Mouse (Mus musculus) MEL (cell line): Measurements from ENCODE around the gene Gtpbp1. TPM values are rescaled to one million over a fixed set of nuclear protein-coding genes. Genes with fewer than 3 reads are reported as not detected.
A peak's percentile ranks its signal among the peaks of the same experiment; 100 is the strongest.

Experiments
- DNase-seq: peaks from one replicate; pipeline ENCODE4 v3.0.0; 2011; ENCODE audit warnings: low read depth, low spot score
- H3K27ac ChIP-seq: 2 replicates; pipeline ENCODE4 v1.5.1; 2012; ENCODE audit warnings: low read depth, mild to moderate bottlenecking, control low read depth, low read length, moderate library complexity; ENCODE audit not compliant: control insufficient read depth
- H3K27me3 ChIP-seq, 2 experiments: fragments of 150-350 bp in 1 of 2; sonication (generic) in 1 of 2; 2 replicates each; pipeline ENCODE4 v1.6.1; 2012; ENCODE audit warnings: low read length in 2 of 2, mild to moderate bottlenecking in 2 of 2, improper control_type of control experiment in 1 of 2, moderate library complexity in 1 of 2; ENCODE audit not compliant: insufficient read depth in 2 of 2, control insufficient read depth in 1 of 2
- H3K36me3 ChIP-seq, 2 experiments: 2 replicates each; pipeline ENCODE4 v1.6.1; 2012 to 2014; ENCODE audit warnings: low read length in 2 of 2, improper control_type of control experiment in 1 of 2, inconsistent platforms in 1 of 2, mild to moderate bottlenecking in 1 of 2; ENCODE audit not compliant: insufficient read depth in 2 of 2, control insufficient read depth in 1 of 2
- H3K4me1 ChIP-seq, 2 experiments: fragments of 150-350 bp in 1 of 2; sonication (generic) in 1 of 2; 2 replicates each; pipeline ENCODE4 v1.6.1; 2012; ENCODE audit warnings: low read length in 2 of 2, improper control_type of control experiment in 1 of 2, mild to moderate bottlenecking in 1 of 2; ENCODE audit not compliant: insufficient read depth in 2 of 2, control insufficient read depth in 1 of 2
- H3K4me3 ChIP-seq, 2 experiments: fragments of 150-350 bp in 1 of 2; sonication (generic) in 1 of 2; 2 replicates each; pipeline ENCODE4 v1.5.1; 2012; ENCODE audit warnings: low read depth in 2 of 2, low read length in 2 of 2, mild to moderate bottlenecking in 2 of 2, moderate library complexity in 2 of 2, control low read depth in 1 of 2, improper control_type of control experiment in 1 of 2; ENCODE audit not compliant: control insufficient read depth in 1 of 2, insufficient read depth in 1 of 2
- H3K79me2 ChIP-seq: 2 replicates; pipeline ENCODE4 v1.6.1; 2012; ENCODE audit warnings: mild to moderate bottlenecking, low read length, moderate library complexity; ENCODE audit not compliant: control insufficient read depth, poor library complexity, insufficient read depth
- H3K9ac ChIP-seq: 2 replicates; pipeline ENCODE4 v1.6.1; 2012; ENCODE audit warnings: low read depth, mild to moderate bottlenecking, control low read depth, low read length, moderate library complexity; ENCODE audit not compliant: control insufficient read depth, poor library complexity, severe bottlenecking
- H3K9me3 ChIP-seq: fragments of 150-350 bp; sonication (generic); replicated peaks from 2 replicates; pipeline ENCODE4 v1.6.1; 2012; ENCODE audit warnings: mild to moderate bottlenecking, low read length, improper control_type of control experiment, moderate library complexity; ENCODE audit not compliant: insufficient read depth
- BHLHE40 ChIP-seq: IDR thresholded peaks from 2 replicates; pipeline ENCODE4 v1.6.1; 2012; ENCODE audit warnings: low read depth, mild to moderate bottlenecking, inconsistent platforms, low read length, improper control_type of control experiment, borderline replicate concordance
- CHD1 ChIP-seq: IDR thresholded peaks from 2 replicates; pipeline ENCODE4 v1.6.1; 2012; ENCODE audit warnings: low read depth, mild to moderate bottlenecking, inconsistent platforms, low read length, improper control_type of control experiment
- CHD2 ChIP-seq: IDR thresholded peaks from 2 replicates; pipeline ENCODE4 v1.6.1; 2011; ENCODE audit warnings: low read length, improper control_type of control experiment
- CTCF ChIP-seq, 3 experiments: IDR thresholded peaks in 2 of 3; conservative IDR thresholded peaks in 1 of 3; 2 replicates each; pipeline ENCODE4 v1.5.1; 2011 to 2012; ENCODE audit warnings: low read length in 3 of 3, low read depth in 2 of 3, mild to moderate bottlenecking in 2 of 3, improper control_type of control experiment in 1 of 3, inconsistent platforms in 1 of 3, mixed read lengths in 1 of 3, moderate library complexity in 1 of 3; ENCODE audit not compliant: control insufficient read depth in 1 of 3, insufficient read depth in 1 of 3, poor library complexity in 1 of 3, severe bottlenecking in 1 of 3
- ELF1 ChIP-seq: IDR thresholded peaks from 2 replicates; pipeline ENCODE4 v1.6.1; 2014; ENCODE audit warnings: low read depth, mild to moderate bottlenecking, inconsistent platforms, low read length, improper control_type of control experiment, moderate library complexity
- EP300 ChIP-seq, 2 experiments: IDR thresholded peaks; 2 replicates each; pipeline ENCODE4 v1.6.1; 2011; ENCODE audit warnings: improper control_type of control experiment in 2 of 2, low read length in 2 of 2, low read depth in 1 of 2, mild to moderate bottlenecking in 1 of 2
- ETS1 ChIP-seq: IDR thresholded peaks from 2 replicates; pipeline ENCODE4 v1.6.1; 2012; ENCODE audit warnings: low read depth, mild to moderate bottlenecking, inconsistent platforms, low read length, improper control_type of control experiment, moderate library complexity
- GABPA ChIP-seq: IDR thresholded peaks from 2 replicates; pipeline ENCODE4 v1.6.1; 2012; ENCODE audit warnings: low read depth, mild to moderate bottlenecking, inconsistent platforms, low read length, improper control_type of control experiment, moderate library complexity
- MAFK ChIP-seq: IDR thresholded peaks from 2 replicates; pipeline ENCODE4 v1.6.1; 2011; ENCODE audit warnings: low read depth, mild to moderate bottlenecking, low read length, improper control_type of control experiment, borderline replicate concordance
- MAZ ChIP-seq: IDR thresholded peaks from 2 replicates; pipeline ENCODE4 v1.6.1; 2012; ENCODE audit warnings: low read depth, mild to moderate bottlenecking, inconsistent platforms, low read length, improper control_type of control experiment
- MEF2A ChIP-seq: IDR thresholded peaks from 2 replicates; pipeline ENCODE4 v1.6.1; 2014; ENCODE audit warnings: low read depth, mild to moderate bottlenecking, inconsistent platforms, low read length, improper control_type of control experiment; ENCODE audit not compliant: poor library complexity, insufficient replicate concordance, severe bottlenecking; ENCODE audit errors: extremely low read depth
- MYC ChIP-seq: IDR thresholded peaks from 2 replicates; pipeline ENCODE4 v1.6.1; 2011; ENCODE audit warnings: low read depth, mild to moderate bottlenecking, low read length, improper control_type of control experiment, moderate library complexity
- NELFE ChIP-seq: IDR thresholded peaks from 2 replicates; pipeline ENCODE4 v1.6.1; 2011; ENCODE audit warnings: low read depth, low read length, improper control_type of control experiment
- POLR2AphosphoS2 ChIP-seq: IDR thresholded peaks from 2 replicates; pipeline ENCODE4 v1.6.1; 2011; ENCODE audit warnings: low read length, improper control_type of control experiment
- POLR2AphosphoS5 ChIP-seq: IDR thresholded peaks from 2 replicates; pipeline ENCODE4 v1.6.1; 2012; ENCODE audit warnings: low read depth, borderline replicate concordance, mild to moderate bottlenecking, inconsistent platforms, low read length, moderate library complexity, mixed read lengths
- RAD21 ChIP-seq: IDR thresholded peaks from 2 replicates; pipeline ENCODE4 v1.6.1; 2011; ENCODE audit warnings: mild to moderate bottlenecking, low read depth, low read length, improper control_type of control experiment
- SMC3 ChIP-seq: IDR thresholded peaks from 2 replicates; pipeline ENCODE4 v1.6.1; 2011; ENCODE audit warnings: low read depth, low read length, improper control_type of control experiment
- TAL1 ChIP-seq: IDR thresholded peaks from 2 replicates; pipeline ENCODE4 v1.6.1; 2012; ENCODE audit warnings: mild to moderate bottlenecking, inconsistent platforms, low read length, moderate library complexity, mixed read lengths
- TBP ChIP-seq: IDR thresholded peaks from 2 replicates; pipeline ENCODE4 v1.8.0; 2011; ENCODE audit warnings: low read depth, low read length, improper control_type of control experiment
- USF1 ChIP-seq: IDR thresholded peaks from 2 replicates; pipeline ENCODE4 v1.6.1; 2014; ENCODE audit warnings: low read depth, mild to moderate bottlenecking, inconsistent platforms, low read length, improper control_type of control experiment, moderate library complexity
- ZC3H11A ChIP-seq: IDR thresholded peaks from 2 replicates; pipeline ENCODE4 v1.6.1; 2012; ENCODE audit warnings: low read depth, mild to moderate bottlenecking, inconsistent platforms, low read length, improper control_type of control experiment
- ZKSCAN1 ChIP-seq: IDR thresholded peaks from 2 replicates; pipeline ENCODE4 v1.6.1; 2012; ENCODE audit warnings: low read depth, mild to moderate bottlenecking, inconsistent platforms, low read length, improper control_type of control experiment, moderate library complexity
- ZNF384 ChIP-seq: IDR thresholded peaks from 2 replicates; pipeline ENCODE4 v1.6.1; 2012; ENCODE audit warnings: low read depth, mild to moderate bottlenecking, inconsistent platforms, low read length, improper control_type of control experiment
- polyA plus RNA-seq, 2 experiments: library from polyadenylated mRNA; stranded (reverse) in 1 of 2; unstranded in 1 of 2; fragments of >175 nt in 1 of 2; fragments of >200 nt in 1 of 2; gene quantifications; 2 replicates each; pipeline versions ENCODE4 v1.2.1 to v1.2.4; 2012; ENCODE audit warnings: low replicate concordance in 2 of 2, low read depth in 1 of 2; ENCODE audit not compliant: insufficient read length in 2 of 2, insufficient read depth in 1 of 2, missing spikeins in 1 of 2
- total RNA-seq: library from RNA; depleted of rRNA; stranded (reverse); fragments of 300-350 nt; gene quantifications from 2 replicates; pipeline ENCODE4 v1.2.3, GENCODE M21; 2012

The Gtpbp1 gene
- total and polyA plus RNA-seq, 3 experiments: 50.3 to 92.2 TPM; not detected in 1

- H3K27me3 ChIP-seq: no peaks in the 10 kb centered on the region
- H3K27ac ChIP-seq: no peak overlapping the region
- no peak overlapping the region for H3K9ac ChIP-seq
- H3K4me1 ChIP-seq: no peaks in the 10 kb centered on the region
- no peak for TF ChIP-seq ZC3H11A
- TF ChIP-seq TAL1: no peak
- TF ChIP-seq SMC3: no peak
- TF ChIP-seq MYC: no peak
- no peak for TF ChIP-seq ZNF384
- TF ChIP-seq EP300 (IDR thresholded peaks at IDR 0.05; ENCODE audit: low read depth in 1 of 2, low read length in 2 of 2): no peak
- TF ChIP-seq ETS1: no peak
- TF ChIP-seq MAFK: no peak
- TF ChIP-seq CTCF (IDR thresholded peaks at IDR 0.05 in 2 of 3, conservative IDR thresholded peaks at IDR 0.05 in 1 of 3; ENCODE audit: control insufficient read depth in 1 of 3, insufficient read depth in 1 of 3, low read depth in 2 of 3, low read length in 3 of 3, poor library complexity in 1 of 3, severe bottlenecking in 1 of 3): no peak
- TF ChIP-seq USF1: no peak
- no peak for TF ChIP-seq POLR2AphosphoS2
- no peak for TF ChIP-seq MAZ
- no peak for TF ChIP-seq NELFE
- TF ChIP-seq CHD2: no peak
- no peak for TF ChIP-seq CHD1
- no peak for TF ChIP-seq ELF1
- TF ChIP-seq GABPA: no peak
- TF ChIP-seq MEF2A: no peak
- TF ChIP-seq, all 39 proteins: peak for 0
- H3K36me3 ChIP-seq: no peaks in the 10 kb centered on the region; a peak in 1 of 4 replicates
- H3K9me3 ChIP-seq: no peaks in the 10 kb centered on the region
- no peak for DNase-seq
- no peak overlapping the region for H3K4me3 ChIP-seq
- no peaks in the 10 kb centered on the region for H3K79me2 ChIP-seq
Measured at GRCm38 (mm10) chr15:79720796-79721195, 30.2 kb downstream of the Gtpbp1 start.

- DNase-seq: peak; percentile 23
- H3K4me1 ChIP-seq: no peaks in the 10 kb centered on the region
- H3K36me3 ChIP-seq: no peaks in the 10 kb centered on the region; a peak in 1 of 4 replicates
- H3K27ac ChIP-seq: no peak overlapping the region
- no peak for TF ChIP-seq ZKSCAN1
- no peak for TF ChIP-seq ZC3H11A
- no peak for TF ChIP-seq TBP
- TF ChIP-seq POLR2AphosphoS5: no peak
- peak in 2 of 3 experiments; percentile 43 to 47; a peak in 4 of 6 replicates for TF ChIP-seq CTCF (IDR thresholded peaks at IDR 0.05 in 2 of 3, conservative IDR thresholded peaks at IDR 0.05 in 1 of 3; ENCODE audit: control insufficient read depth in 1 of 3, insufficient read depth in 1 of 3, low read depth in 2 of 3, low read length in 3 of 3, poor library complexity in 1 of 3, severe bottlenecking in 1 of 3)
- peak; percentile 33 for TF ChIP-seq RAD21
- peak; percentile 10; the same call in 1 of the 2 replicates for TF ChIP-seq SMC3
- no peak for TF ChIP-seq BHLHE40
- no peak for TF ChIP-seq ZNF384
- no peaks in the 10 kb centered on the region for H3K9me3 ChIP-seq
- no peaks in the 10 kb centered on the region for H3K27me3 ChIP-seq
- H3K79me2 ChIP-seq: no peaks in the 10 kb centered on the region
- H3K9ac ChIP-seq: no peak overlapping the region
- H3K4me3 ChIP-seq: no peak overlapping the region
Measured at GRCm38 (mm10) chr15:79723439-79723838, 32.8 kb downstream of the Gtpbp1 start.
